Mouse (Mus musculus): Measurements from ENCODE around the gene Snx15.

DNA sequence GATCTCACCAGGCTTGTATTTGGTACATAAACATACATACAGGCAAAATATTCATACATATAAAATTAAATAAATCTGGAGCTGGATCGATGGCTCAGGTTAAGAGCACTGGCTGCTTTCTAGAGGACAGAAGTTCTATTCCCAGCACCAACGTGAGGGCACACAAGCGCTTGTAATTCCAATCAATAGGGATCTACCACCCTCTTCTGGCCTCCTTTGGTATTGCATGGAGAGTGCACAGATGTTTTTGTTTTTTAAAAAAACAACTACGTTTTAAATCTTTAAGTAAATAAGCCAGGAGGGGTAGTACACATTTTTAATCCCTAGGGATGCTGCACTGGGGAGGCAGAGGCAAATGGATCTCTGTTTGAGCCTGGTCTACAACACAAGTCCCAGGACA lies 1.8 kb downstream of the Snx15 start:
- no peak for TF ChIP-seq CTCF (IDR thresholded peaks at IDR 0.05; ENCODE audit: insufficient read depth, low read depth, low read length)
- TF ChIP-seq POLR2A (IDR thresholded peaks at IDR 0.05; ENCODE audit: insufficient read depth, low read depth, low read length) = no peak
